Mouse (Mus musculus): ENCODE data around the gene Sertad2. TPM values are rescaled to one million over a fixed set of nuclear protein-coding genes. Genes with fewer than 3 reads are reported as not detected.
A peak's percentile ranks its signal among the peaks of the same experiment; 100 is the strongest.

The Sertad2 gene
- polyA plus RNA-seq (2014; fragmentation: Nextera tagmentation; extraction: Ambion mirVana): 30.5 and 34.6 TPM in 2 replicates

GRCm38 (mm10) chr11:20542739-20543452, at the start of gene Sertad2:
Gene Sertad2, plus strand, starts transcription at chr11:20543253.
- Histone ChIP-seq H3K9ac (replicated peaks; ENCODE audit: low read depth, low read length) (peak within 1 kb of the TSS; percentile 84), H3K4me1 (ENCODE audit: control insufficient read depth, insufficient read depth, low read length) (peaks cover 5% of the 10 kb centered on the region), H3K4me2 (ENCODE audit: low read depth, low read length) (peak within 1 kb of the TSS; percentile 86), H3K27ac (ENCODE audit: low read depth, low read length) (peak within 1 kb of the TSS; percentile 93), H3K36me3 (ENCODE audit: control insufficient read depth, insufficient read depth, low read length) (no peaks in the 10 kb centered on the region), H3K27me3 (ENCODE audit: control insufficient read depth, insufficient read depth, low read length) (no peaks in the 10 kb centered on the region), H3K9me3 (ENCODE audit: control insufficient read depth, low read length) (no peaks in the 10 kb centered on the region), H3K4me3 (ENCODE audit: low read depth, low read length) (peak within 1 kb of the TSS; percentile 74)
- peak; percentile 100 for ATAC-seq (ENCODE audit: low read depth)
- WGBS: 2% methylated on average over 43 of the region's 62 CpGs

- Histone ChIP-seq H3K4me3 (ENCODE audit: low read depth, low read length) (no peak overlapping the region), H3K4me2 (ENCODE audit: low read depth, low read length) (no peak overlapping the region), H3K9me3 (ENCODE audit: control insufficient read depth, low read length) (no peaks in the 10 kb centered on the region), H3K36me3 (ENCODE audit: control insufficient read depth, insufficient read depth, low read length) (no peaks in the 10 kb centered on the region), H3K27ac (ENCODE audit: low read depth, low read length) (no peak overlapping the region), H3K27me3 (ENCODE audit: control insufficient read depth, insufficient read depth, low read length) (no peaks in the 10 kb centered on the region), H3K4me1 (ENCODE audit: control insufficient read depth, insufficient read depth, low read length) (no peaks in the 10 kb centered on the region), H3K9ac (replicated peaks; ENCODE audit: low read depth, low read length) (no peak overlapping the region)
- WGBS: 85% methylated on average over 6 of the region's 6 CpGs
- ATAC-seq (ENCODE audit: low read depth): no peak
Measured at GRCm38 (mm10) chr11:20493922-20494626, 49.0 kb upstream of the Sertad2 start.

- no peak for ATAC-seq (ENCODE audit: low read depth)
- H3K4me1 ChIP-seq (ENCODE audit: control insufficient read depth, insufficient read depth, low read length): no peaks in the 10 kb centered on the region
- whole genome bisulfite sequencing: 48% methylated on average over 3 of the region's 3 CpGs
- H3K4me2 ChIP-seq (ENCODE audit: low read depth, low read length): no peak overlapping the region
- no peak overlapping the region for H3K27ac ChIP-seq (ENCODE audit: low read depth, low read length)
- no peaks in the 10 kb centered on the region for H3K27me3 ChIP-seq (ENCODE audit: control insufficient read depth, insufficient read depth, low read length)
- H3K36me3 ChIP-seq (ENCODE audit: control insufficient read depth, insufficient read depth, low read length): no peaks in the 10 kb centered on the region
- H3K9me3 ChIP-seq (ENCODE audit: control insufficient read depth, low read length): no peaks in the 10 kb centered on the region
- H3K4me3 ChIP-seq (ENCODE audit: low read depth, low read length): no peak overlapping the region
- no peak overlapping the region for H3K9ac ChIP-seq (replicated peaks; ENCODE audit: low read depth, low read length)
Measured at GRCm38 (mm10) chr11:20500516-20500915, 42.5 kb upstream of the Sertad2 start.

DNA sequence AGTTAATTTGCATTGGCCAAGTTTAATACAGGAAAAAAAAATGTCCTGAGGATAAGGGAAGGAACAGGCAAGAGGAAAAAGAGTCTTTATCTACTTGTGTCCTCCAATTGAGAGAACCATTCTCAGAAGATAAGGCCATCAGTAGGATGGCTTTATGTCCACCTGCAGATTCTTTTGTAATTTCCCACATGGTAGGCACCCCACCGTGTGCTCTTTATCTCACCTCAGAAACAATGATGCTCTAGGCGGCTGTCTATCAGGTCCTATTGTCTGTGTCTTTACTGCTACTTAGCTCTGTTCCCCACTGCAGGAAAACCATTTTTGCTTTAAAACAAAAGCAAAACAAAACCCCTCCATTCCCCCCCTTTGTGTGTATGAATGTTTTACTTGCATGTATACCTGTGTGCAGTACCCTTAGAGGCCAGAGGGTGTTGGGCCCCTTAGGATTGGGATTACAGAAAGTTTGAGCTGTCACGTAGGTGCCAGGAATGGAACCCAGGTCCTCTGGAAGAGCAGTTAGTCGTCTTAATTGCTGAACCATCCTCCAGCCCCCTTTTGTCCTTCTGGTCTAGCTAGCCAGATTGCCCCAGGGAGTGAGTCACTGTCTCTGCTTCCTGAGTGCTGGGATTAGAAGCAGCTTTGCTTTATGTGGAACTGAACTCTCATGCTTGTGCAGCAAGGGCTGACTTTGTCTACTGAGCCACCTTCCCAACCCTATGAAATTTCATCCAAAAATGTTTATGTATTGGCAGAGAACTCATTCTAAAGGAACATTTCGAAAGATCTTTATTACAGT, 41.7 kb upstream of the Sertad2 start:
- Histone ChIP-seq H3K9me3 (ENCODE audit: control insufficient read depth, low read length) (no peaks in the 10 kb centered on the region), H3K4me3 (ENCODE audit: low read depth, low read length) (no peak overlapping the region), H3K4me1 (ENCODE audit: control insufficient read depth, insufficient read depth, low read length) (no peaks in the 10 kb centered on the region), H3K36me3 (ENCODE audit: control insufficient read depth, insufficient read depth, low read length) (no peaks in the 10 kb centered on the region), H3K4me2 (ENCODE audit: low read depth, low read length) (no peak overlapping the region), H3K27ac (ENCODE audit: low read depth, low read length) (no peak overlapping the region), H3K9ac (replicated peaks; ENCODE audit: low read depth, low read length) (no peak overlapping the region), H3K27me3 (ENCODE audit: control insufficient read depth, insufficient read depth, low read length) (no peaks in the 10 kb centered on the region)
- no peak for ATAC-seq (ENCODE audit: low read depth)
- 62% methylated on average over 5 of the region's 5 CpGs for WGBS

DNA sequence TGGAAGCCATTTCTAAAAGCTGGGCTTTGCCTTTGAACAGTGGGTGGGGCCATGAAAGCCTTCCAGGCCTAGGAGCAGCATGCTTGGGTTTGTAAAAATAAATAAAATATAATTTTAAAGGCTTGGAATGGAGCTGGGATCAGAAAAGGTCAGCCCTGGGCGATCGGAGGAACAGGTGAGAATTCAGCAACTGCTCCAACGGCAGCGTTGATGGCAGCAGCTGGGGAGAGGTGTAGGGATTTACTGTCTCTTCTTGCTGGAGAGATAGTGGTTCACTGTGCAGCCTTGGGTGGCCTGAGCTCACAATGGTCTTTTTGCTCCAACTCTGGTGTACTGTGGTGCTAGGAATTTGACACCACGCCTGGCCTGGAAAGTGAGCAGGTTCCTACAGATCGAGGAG, 29.5 kb upstream of the Sertad2 start:
- Histone ChIP-seq H3K27me3 (ENCODE audit: control insufficient read depth, insufficient read depth, low read length) (no peaks in the 10 kb centered on the region), H3K9ac (replicated peaks; ENCODE audit: low read depth, low read length) (no peak overlapping the region), H3K36me3 (ENCODE audit: control insufficient read depth, insufficient read depth, low read length) (no peaks in the 10 kb centered on the region), H3K4me2 (ENCODE audit: low read depth, low read length) (no peak overlapping the region), H3K9me3 (ENCODE audit: control insufficient read depth, low read length) (no peaks in the 10 kb centered on the region), H3K4me1 (ENCODE audit: control insufficient read depth, insufficient read depth, low read length) (no peaks in the 10 kb centered on the region), H3K27ac (ENCODE audit: low read depth, low read length) (no peak overlapping the region), H3K4me3 (ENCODE audit: low read depth, low read length) (no peak overlapping the region)
- 92% methylated on average over 6 of the region's 6 CpGs for WGBS
- no peak for ATAC-seq (ENCODE audit: low read depth)

DNA sequence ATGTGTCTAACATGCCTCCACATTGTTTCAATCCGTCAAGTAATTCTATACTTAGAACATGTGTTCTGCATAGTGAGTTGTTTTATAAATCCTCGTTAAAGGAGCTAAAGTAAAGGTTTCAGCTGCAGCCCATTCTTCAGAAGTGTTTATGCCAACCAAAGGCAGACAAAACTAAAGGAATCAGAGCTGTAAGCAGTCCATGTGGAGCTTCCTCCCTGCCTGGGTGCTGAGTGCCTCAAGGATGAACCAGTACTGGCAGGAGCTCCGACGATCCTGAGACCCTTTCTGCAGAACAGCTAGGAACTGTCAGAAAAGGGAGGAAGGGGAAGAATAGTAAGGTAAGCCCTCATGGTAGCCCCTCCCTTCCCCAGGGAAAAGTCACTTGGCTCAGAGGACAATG, 28.3 kb upstream of the Sertad2 start:
- no peak for ATAC-seq (ENCODE audit: low read depth)
- H3K4me3 ChIP-seq (ENCODE audit: low read depth, low read length): no peak overlapping the region
- WGBS: 76% methylated on average over 4 of the region's 4 CpGs
- no peak overlapping the region for H3K9ac ChIP-seq (replicated peaks; ENCODE audit: low read depth, low read length)
- no peaks in the 10 kb centered on the region for H3K4me1 ChIP-seq (ENCODE audit: control insufficient read depth, insufficient read depth, low read length)
- H3K36me3 ChIP-seq (ENCODE audit: control insufficient read depth, insufficient read depth, low read length): no peaks in the 10 kb centered on the region
- H3K27me3 ChIP-seq (ENCODE audit: control insufficient read depth, insufficient read depth, low read length): no peaks in the 10 kb centered on the region
- no peaks in the 10 kb centered on the region for H3K9me3 ChIP-seq (ENCODE audit: control insufficient read depth, low read length)
- no peak overlapping the region for H3K4me2 ChIP-seq (ENCODE audit: low read depth, low read length)
- H3K27ac ChIP-seq (ENCODE audit: low read depth, low read length): no peak overlapping the region

DNA sequence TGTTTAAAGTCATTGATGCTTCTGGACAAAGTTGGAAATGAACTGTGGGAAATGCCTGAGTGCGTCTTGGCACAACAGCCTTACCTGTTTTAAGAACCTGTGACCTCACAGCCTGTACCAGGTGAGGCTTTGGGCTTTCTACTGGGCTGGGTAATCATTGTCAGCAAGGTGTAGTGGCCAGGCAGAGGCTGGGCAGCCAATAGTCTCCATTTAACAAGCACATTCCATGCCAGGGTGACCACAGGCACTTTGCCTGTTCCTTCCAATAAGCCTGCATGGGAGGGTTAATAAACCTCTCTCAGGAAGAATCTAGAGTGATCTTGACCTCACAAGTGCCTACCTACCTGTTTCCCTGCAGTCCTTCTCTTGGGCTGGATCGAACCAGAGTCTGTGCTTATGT, 21.7 kb upstream of the Sertad2 start:
- H3K9me3 ChIP-seq (ENCODE audit: control insufficient read depth, low read length): no peaks in the 10 kb centered on the region
- WGBS: 97% methylated on average over 2 of the region's 2 CpGs
- H3K27ac ChIP-seq (ENCODE audit: low read depth, low read length): no peak overlapping the region
- H3K36me3 ChIP-seq (ENCODE audit: control insufficient read depth, insufficient read depth, low read length): no peaks in the 10 kb centered on the region
- no peak overlapping the region for H3K4me2 ChIP-seq (ENCODE audit: low read depth, low read length)
- no peak overlapping the region for H3K9ac ChIP-seq (replicated peaks; ENCODE audit: low read depth, low read length)
- no peak for ATAC-seq (ENCODE audit: low read depth)
- no peaks in the 10 kb centered on the region for H3K27me3 ChIP-seq (ENCODE audit: control insufficient read depth, insufficient read depth, low read length)
- H3K4me1 ChIP-seq (ENCODE audit: control insufficient read depth, insufficient read depth, low read length): no peaks in the 10 kb centered on the region
- H3K4me3 ChIP-seq (ENCODE audit: low read depth, low read length): no peak overlapping the region

DNA sequence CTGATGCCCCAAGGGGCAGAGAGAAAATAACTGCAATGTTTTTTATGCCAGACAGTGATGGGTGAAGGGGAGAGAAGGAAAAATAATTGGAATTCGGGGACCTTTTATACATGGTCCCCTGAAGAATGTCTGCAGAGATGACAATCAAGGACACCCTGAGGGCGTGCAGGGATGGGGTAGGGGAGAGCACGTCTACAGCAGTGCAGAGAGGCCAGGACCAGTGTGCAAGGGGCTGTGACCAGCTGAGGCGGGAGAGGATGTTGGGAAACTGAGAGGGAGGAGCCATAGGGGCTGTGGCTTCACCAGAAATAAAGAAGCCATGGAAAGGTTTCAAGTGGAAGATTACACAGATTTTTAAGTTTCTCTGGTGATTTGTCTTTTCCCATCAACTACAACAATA, 20.3 kb upstream of the Sertad2 start:
- H3K4me2 ChIP-seq (ENCODE audit: low read depth, low read length): no peak overlapping the region
- H3K4me1 ChIP-seq (ENCODE audit: control insufficient read depth, insufficient read depth, low read length): no peaks in the 10 kb centered on the region
- H3K36me3 ChIP-seq (ENCODE audit: control insufficient read depth, insufficient read depth, low read length): no peaks in the 10 kb centered on the region
- ATAC-seq (ENCODE audit: low read depth): no peak
- no peak overlapping the region for H3K27ac ChIP-seq (ENCODE audit: low read depth, low read length)
- no peak overlapping the region for H3K9ac ChIP-seq (replicated peaks; ENCODE audit: low read depth, low read length)
- no peaks in the 10 kb centered on the region for H3K9me3 ChIP-seq (ENCODE audit: control insufficient read depth, low read length)
- no peak overlapping the region for H3K4me3 ChIP-seq (ENCODE audit: low read depth, low read length)
- no peaks in the 10 kb centered on the region for H3K27me3 ChIP-seq (ENCODE audit: control insufficient read depth, insufficient read depth, low read length)
- WGBS: 58% methylated on average over 4 of the region's 4 CpGs

DNA sequence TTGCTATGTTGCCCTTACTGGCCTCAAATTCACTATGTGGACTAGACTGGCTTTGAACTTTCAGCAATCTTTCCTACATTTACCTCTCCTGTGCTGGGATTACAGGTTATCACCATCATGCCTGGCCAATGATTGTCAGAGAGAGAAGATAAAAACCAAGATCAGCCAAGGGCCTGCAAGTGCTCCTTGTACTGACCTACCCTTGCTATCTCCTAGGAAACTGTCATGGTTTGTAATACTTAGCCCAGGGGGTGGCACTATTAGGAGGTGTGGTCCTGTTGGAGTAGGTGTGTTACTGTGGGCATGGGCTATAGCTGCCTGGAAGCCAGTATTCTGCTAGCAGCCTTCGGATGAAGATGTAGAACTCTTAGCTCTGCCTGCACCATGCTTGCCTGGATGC, 18.6 kb upstream of the Sertad2 start:
- Histone ChIP-seq H3K4me2 (ENCODE audit: low read depth, low read length) (no peak overlapping the region), H3K4me1 (ENCODE audit: control insufficient read depth, insufficient read depth, low read length) (no peaks in the 10 kb centered on the region), H3K9ac (replicated peaks; ENCODE audit: low read depth, low read length) (no peak overlapping the region), H3K36me3 (ENCODE audit: control insufficient read depth, insufficient read depth, low read length) (no peaks in the 10 kb centered on the region), H3K4me3 (ENCODE audit: low read depth, low read length) (no peak overlapping the region), H3K27me3 (ENCODE audit: control insufficient read depth, insufficient read depth, low read length) (no peaks in the 10 kb centered on the region), H3K27ac (ENCODE audit: low read depth, low read length) (no peak overlapping the region), H3K9me3 (ENCODE audit: control insufficient read depth, low read length) (no peaks in the 10 kb centered on the region)
- no peak for ATAC-seq (ENCODE audit: low read depth)
- 94% methylated on average over 1 of the region's 1 CpGs for WGBS

Data from neural tube, embryonic 14.5 days (tissue).